Mouse (Mus musculus) heart, postnatal 0 days (tissue): ENCODE measurements at regions not wholly inside any gene's neighbourhood (a gene's known extent, or its start where the extent isn't known, plus 50 kb on each side); places are given as distances from the start of the nearest gene placed in this dataset.

Experiments
- CTCF ChIP-seq: IDR thresholded peaks from 2 replicates; pipeline ENCODE4 v1.5.1; 2016; ENCODE audit warnings: antibody characterized with exemption, control low read depth, low read depth
- EP300 ChIP-seq: IDR thresholded peaks from 2 replicates; pipeline ENCODE4 v1.6.1; 2016; ENCODE audit warnings: antibody characterized with exemption, low read depth

DNA sequence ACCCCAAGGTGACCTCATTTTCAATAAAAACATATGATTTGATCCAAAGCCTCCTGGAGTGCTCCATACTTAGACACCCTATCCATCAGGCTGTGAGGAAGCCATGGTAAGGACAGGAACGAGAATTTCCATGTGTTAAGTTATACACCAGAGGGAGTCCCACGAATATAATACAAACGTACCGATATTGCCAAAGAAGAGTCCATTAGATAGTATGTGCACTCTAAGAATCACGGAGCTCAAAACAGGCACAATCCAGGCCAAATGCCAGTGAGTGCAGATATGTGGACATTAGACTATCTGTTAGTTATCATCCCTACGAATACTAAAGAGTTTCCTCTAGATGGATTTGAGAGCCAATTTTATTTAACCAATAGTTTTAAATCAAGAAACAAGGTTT, 123.3 kb upstream of the Hmga2 start:
- TF ChIP-seq EP300 (no peak), CTCF (no peak)
